Mouse (Mus musculus): Measurements from ENCODE around the gene Serping1. TPM values are rescaled to one million over a fixed set of nuclear protein-coding genes. Genes with fewer than 3 reads are reported as not detected.

The Serping1 gene
- polyA plus RNA-seq, 3 experiments from 2014 or later, result 0.20 TPM; not detected in 2

- no peak for ATAC-seq
Measured at GRCm38 (mm10) chr2:84777706-84778105, 2.5 kb upstream of the Serping1 start.

DNA sequence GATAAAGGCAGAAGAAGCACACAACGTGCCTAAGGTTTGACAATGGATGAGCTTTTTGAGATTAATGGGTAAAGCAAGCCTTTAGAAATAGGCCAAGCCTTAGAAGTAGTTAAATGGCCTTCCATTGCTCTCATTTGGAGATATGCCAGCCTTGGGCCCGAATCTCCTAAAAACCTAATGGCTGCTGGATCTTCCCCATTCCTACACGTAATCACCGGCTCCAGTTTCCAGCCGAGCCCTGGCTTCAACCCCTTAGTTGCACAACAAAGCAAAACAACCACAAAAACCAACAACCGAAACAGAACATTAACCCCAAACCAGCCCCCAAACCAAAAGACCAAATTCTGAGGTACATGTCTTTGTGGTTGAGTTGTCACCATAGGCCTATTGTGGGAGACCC, 421 bp upstream of the Serping1 start:
- no peak for ATAC-seq

DNA sequence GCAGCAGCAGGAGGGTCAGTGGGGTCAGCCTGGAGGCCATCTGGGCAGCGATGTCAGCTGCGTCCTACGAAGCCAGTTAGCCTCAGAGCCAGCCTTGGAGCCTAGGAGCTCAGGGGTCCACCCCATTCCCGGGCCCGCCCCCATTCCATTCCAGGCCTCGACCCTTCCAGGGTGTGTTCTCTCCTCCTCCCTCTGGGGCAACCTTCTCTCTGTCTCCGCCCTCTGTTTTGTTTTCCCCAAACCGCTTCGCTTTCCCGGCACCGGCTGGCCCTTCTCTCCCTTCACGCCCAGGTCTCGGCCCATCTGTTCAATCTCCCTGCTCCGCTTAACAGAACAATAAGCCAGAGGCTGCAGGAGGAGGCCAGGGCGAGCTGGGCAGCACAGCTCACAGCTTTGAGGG, 493 bp downstream of the Serping1 start:
- ATAC-seq, result no peak

GRCm38 (mm10) chr2:84773195-84773594, 2.0 kb downstream of the Serping1 start:
- no peak for ATAC-seq

GRCm38 (mm10) chr2:84772454-84772853, 2.8 kb downstream of the Serping1 start:
- no peak for ATAC-seq

- no peak for ATAC-seq
Measured at GRCm38 (mm10) chr2:84770501-84770900, 4.7 kb downstream of the Serping1 start.

DNA sequence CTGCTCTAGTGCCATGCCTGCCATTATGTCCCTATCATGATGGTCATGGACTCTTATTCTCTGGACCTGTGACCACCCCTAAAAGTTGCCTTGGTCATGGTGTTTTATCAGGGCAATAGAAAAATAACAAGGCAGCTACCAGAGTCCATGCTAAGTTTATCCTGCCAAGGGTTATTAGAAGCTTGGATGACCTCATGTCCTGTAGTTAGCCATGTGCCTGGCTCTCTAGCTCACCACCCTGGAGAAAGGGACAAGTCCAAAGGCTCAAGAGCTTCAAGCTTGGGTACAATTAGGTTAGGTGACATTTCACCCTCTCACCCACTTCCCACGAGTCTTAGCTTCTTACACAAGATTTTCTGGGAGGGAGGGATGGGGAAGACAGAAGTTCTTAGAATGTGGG, 12.4 kb downstream of the Serping1 start:
- no peak for ATAC-seq

DNA sequence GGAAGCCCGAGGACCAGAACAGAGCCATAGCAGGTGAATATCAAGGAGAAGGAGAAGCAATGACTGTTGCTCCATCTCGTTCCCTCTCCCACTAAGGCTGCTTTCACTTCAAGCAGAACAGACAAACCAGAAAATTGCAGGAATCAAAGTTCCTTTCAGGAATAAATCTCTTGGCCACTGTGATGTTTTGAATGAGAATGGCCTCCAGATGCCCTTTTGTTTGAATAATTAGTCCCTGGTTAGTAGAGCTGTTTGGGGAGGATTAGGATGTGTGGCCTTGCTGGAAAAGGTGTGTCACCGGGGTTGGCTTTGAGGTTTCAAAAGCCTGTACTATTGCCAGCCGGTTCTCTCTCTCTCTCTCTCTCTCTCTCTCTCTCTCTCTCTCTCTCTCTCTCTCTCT, 12.9 kb downstream of the Serping1 start:
- no peak for ATAC-seq

- no peak for ATAC-seq
Measured at GRCm38 (mm10) chr2:84761840-84762239, 13.4 kb downstream of the Serping1 start.

- ATAC-seq, result no peak
Measured at GRCm38 (mm10) chr2:84761309-84761708, 13.9 kb downstream of the Serping1 start.

- no peak for ATAC-seq
Measured at GRCm38 (mm10) chr2:84760777-84761176, 14.5 kb downstream of the Serping1 start.

- peak; percentile 70 for ATAC-seq
Measured at GRCm38 (mm10) chr2:84758542-84759127, 16.6 kb downstream of the Serping1 start.

- no peak for ATAC-seq
Measured at GRCm38 (mm10) chr2:84757026-84757682, 18.1 kb downstream of the Serping1 start.

GRCm38 (mm10) chr2:84756245-84756644, 19.0 kb downstream of the Serping1 start:
- ATAC-seq, result no peak

- ATAC-seq, result no peak
Measured at GRCm38 (mm10) chr2:84750115-84750514, 25.1 kb downstream of the Serping1 start.

DNA sequence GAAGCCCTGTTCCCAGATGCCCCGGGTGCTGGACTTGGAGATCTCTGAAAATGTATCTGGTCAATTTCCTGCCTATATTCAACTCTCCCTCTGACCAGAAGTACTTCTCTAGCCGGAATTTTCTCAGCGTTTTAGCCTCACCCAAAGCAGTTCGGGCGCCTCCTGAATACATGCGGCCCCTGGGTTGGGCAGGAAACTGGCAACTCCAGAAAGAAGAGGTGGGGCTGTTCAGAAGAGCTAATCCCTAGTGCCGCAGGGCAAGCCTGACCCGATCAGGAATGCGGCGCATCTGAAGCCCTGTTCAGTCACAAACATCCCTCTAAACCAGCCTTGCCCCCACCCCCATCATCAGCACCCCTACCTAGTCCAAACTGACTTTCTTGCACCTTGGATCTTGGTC, 31.1 kb downstream of the Serping1 start:
- ATAC-seq, result no peak

DNA sequence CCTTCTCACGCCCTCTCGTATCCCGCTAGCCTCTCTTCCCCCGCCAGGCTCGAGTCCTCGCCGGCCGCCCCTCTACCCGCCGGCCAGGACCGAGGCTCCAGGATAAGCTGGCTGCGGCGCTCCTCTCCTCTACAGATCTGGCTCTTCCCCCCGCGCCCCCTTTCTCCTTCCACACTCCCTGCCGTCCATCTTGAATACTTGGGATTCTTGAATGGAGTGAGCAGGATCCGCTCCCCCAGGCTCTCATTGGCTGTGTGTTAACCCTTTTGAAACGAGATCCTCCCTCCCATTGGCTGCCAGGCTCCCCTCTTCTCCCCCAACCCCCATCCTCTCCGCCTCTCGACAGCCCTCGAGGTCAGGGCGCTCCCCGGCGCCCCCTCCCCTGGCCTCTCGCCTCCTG, 31.7 kb downstream of the Serping1 start, which contains the start of gene Gm19426:
TSS of gene Gm19426 (minus strand) at position 95 of the 400 bp plus-strand sequence.
- peak; percentile 41 for ATAC-seq

- ATAC-seq, result no peak
Measured at GRCm38 (mm10) chr2:84742451-84743283, 32.6 kb downstream of the Serping1 start.

DNA sequence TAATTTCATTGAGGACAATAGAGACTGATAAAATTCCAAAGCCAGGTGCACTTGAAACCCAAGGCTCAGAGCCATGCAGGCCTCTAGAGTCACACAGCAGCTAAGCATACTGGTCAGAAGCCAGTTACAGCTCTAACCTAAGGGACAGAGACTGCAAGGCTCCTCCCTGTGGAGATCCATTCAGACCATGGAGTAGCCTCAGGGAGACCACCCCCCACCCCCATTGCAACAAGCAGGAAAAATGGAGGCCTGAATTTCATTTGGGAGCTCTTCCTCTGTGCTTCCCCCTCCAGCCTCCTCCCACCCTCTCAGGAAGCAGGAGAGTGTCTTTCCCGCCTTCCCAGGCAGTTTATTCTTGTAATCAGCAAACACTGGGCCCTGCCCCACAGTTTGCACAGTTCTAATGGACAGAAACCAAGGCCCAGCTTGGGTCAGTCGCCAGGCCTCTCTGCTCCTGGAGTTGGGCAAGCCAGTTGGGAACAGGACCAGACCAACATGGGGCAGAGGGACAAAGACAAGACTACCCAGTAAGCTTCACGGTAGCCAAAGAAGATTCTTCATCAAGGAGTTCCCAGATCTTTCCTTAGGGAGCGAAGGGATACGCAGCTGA, 33.3 kb downstream of the Serping1 start:
- ATAC-seq, result no peak

GRCm38 (mm10) chr2:84740608-84741333, 34.5 kb downstream of the Serping1 start:
- no peak for ATAC-seq

DNA sequence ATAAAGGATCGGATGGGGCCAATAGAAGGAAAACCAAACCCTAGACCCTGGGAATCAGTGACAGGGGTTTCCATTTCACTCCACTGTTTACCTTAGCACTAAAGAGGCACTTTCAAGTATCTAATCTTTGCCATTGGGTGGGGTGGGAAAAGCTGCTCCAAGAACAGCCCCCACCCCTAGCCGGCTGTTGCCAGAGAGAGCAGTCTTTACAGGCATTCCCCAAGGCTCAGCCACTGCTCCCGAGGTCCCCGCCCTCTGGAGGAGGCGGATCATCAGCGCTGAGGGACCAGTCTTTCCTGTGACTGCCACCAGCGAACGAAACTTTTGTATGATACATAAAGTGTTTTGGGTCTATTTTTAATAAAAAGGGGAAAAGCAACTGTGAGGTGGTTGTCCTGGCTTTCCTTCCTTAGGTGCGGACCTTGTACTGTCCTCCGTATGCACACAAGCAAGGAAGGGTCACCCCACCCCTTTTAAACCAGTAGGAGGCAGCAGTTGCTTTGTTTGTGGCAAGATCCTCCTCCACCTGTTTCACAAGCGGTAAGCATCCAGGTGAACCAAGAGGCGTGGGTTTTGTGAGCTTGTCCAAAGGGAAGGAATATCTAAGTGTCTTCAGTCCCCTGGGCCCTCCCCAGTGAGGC, 36.9 kb downstream of the Serping1 start:
- no peak for ATAC-seq

DNA sequence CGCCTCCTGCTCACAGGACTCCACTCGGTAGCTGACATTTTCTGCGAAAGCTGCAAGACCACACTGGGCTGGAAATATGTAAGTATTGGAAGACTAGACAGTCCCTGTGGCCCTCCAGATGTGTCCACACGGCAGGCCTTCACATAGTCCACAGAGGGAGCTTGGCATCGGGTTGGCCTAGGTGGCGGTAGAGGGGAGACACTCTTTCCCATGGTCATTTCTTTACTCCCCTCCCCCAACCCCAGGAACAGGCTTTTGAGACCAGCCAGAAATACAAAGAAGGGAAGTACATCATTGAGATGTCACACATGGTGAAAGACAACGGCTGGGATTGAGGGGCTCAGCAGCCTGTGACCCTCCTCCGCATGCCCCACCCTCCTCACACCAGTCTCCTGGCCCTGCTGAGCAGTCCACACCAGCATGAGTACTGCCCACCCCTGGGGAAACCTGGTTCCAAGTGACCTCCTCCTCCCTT, 37.8 kb downstream of the Serping1 start:
- no peak for ATAC-seq
